Mouse (Mus musculus) forebrain, embryonic 13.5 days (tissue): ENCODE measurements at regions not wholly inside any gene's neighbourhood (a gene's known extent, or its start where the extent isn't known, plus 50 kb on each side); places are given as distances from the start of the nearest gene placed in this dataset.

Experiments
- ATAC-seq: fragments of 200-750 bp; cut with Nextera tagmentation; 2 replicates; pipeline ENCODE4 v1.8.0; 2017
- H3K27ac ChIP-seq: fragments of 300-500 bp; sonication (generic); 2 replicates; pipeline ENCODE4 v1.5.1; 2015; ENCODE audit warnings: inconsistent platforms, mild to moderate bottlenecking, moderate library complexity
- H3K27me3 ChIP-seq: fragments of 300-500 bp; sonication (generic); 2 replicates; pipeline ENCODE4 v1.6.1; 2015; ENCODE audit warnings: mild to moderate bottlenecking, inconsistent platforms
- H3K36me3 ChIP-seq: fragments of 300-500 bp; sonication (generic); 2 replicates; pipeline ENCODE4 v1.6.1; 2015; ENCODE audit warnings: mild to moderate bottlenecking, inconsistent platforms; ENCODE audit not compliant: poor library complexity, severe bottlenecking
- H3K4me1 ChIP-seq: fragments of 300-500 bp; sonication (generic); 2 replicates; pipeline ENCODE4 v1.6.1; 2015; ENCODE audit warnings: inconsistent platforms
- H3K4me2 ChIP-seq: fragments of 300-500 bp; sonication (generic); 2 replicates; pipeline ENCODE4 v1.6.1; 2015; ENCODE audit warnings: inconsistent platforms, mild to moderate bottlenecking, moderate library complexity
- H3K4me3 ChIP-seq: fragments of 300-500 bp; sonication (generic); 2 replicates; pipeline ENCODE4 v1.5.1; 2015; ENCODE audit warnings: mild to moderate bottlenecking, inconsistent platforms
- H3K9ac ChIP-seq: fragments of 300-500 bp; sonication (generic); 2 replicates; pipeline ENCODE4 v1.6.1; 2015; ENCODE audit warnings: mild to moderate bottlenecking, inconsistent platforms
- H3K9me3 ChIP-seq: fragments of 300-500 bp; sonication (generic); replicated peaks from 2 replicates; pipeline ENCODE4 v1.6.1; 2016; ENCODE audit warnings: inconsistent platforms
- WGBS: fragments of 180-500 bp; shearing (Covaris S2); methylation state at CpG from one replicate; pipeline ENCODE4 v1.1.7; 2015; 5-methylcytosine and 5-hydroxymethylcytosine counted together

DNA sequence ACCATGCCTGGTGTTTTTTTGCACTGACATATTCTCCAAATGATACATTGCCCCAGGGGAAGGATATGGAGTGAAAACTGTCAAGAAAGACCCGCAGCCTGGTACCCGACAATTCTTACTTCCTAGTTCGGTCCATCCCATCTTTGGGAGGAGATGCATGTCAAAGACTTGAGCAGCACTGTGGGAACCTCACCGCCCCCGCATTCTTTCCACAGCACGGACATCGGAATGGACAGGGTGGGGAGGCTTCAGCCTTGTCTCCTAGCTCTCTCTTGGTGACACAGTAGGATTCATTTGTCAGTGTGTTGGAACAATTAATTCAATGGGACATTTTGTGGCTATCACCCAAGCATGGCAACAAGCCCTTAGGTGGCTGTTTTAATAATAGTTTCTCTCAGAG is 62.9 kb upstream of the 1700024P04Rik start:
- Histone ChIP-seq H3K36me3 (no peaks in the 10 kb centered on the region), H3K9ac (no peak overlapping the region), H3K9me3 (no peaks in the 10 kb centered on the region), H3K27me3 (no peaks in the 10 kb centered on the region), H3K4me1 (no peaks in the 10 kb centered on the region), H3K4me2 (no peak overlapping the region), H3K27ac (no peak overlapping the region), H3K4me3 (no peak overlapping the region)
- 90% methylated on average over 7 of the region's 7 CpGs for WGBS
- no peak for ATAC-seq

GRCm38 (mm10) chr13:99046737-99047136 is 62.4 kb upstream of the 1700024P04Rik start:
- Histone ChIP-seq H3K4me2 (no peak overlapping the region), H3K36me3 (no peaks in the 10 kb centered on the region), H3K27ac (no peak overlapping the region), H3K4me3 (no peak overlapping the region), H3K4me1 (no peaks in the 10 kb centered on the region), H3K27me3 (no peaks in the 10 kb centered on the region), H3K9me3 (no peaks in the 10 kb centered on the region), H3K9ac (no peak overlapping the region)
- ATAC-seq, result no peak
- 79% methylated on average over 1 of the region's 1 CpGs for WGBS

DNA sequence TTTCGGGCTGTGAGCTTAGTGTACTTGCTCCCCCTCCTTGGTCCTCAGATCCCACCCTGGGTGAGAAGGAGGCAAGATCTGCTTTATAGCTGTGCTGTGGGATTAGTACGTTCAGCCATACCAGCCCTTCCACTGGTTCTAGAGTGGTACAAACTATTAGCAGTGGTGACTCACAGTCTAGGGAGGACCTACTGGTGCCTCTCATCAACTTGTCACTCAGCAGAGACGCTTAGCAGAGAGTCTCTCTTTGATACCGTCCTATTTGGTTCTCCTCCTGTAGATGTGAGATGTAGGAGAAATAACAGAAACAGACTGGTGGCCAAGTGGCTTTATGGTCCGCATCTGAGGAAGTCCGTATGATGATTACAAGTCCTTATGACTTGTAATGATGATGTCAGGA is 57.7 kb upstream of the 1700024P04Rik start:
- peaks cover 3% of the 10 kb centered on the region; the same call in 1 of the 2 replicates for H3K9me3 ChIP-seq
- no peak overlapping the region for H3K27ac ChIP-seq
- no peaks in the 10 kb centered on the region for H3K36me3 ChIP-seq
- ATAC-seq, result no peak
- no peaks in the 10 kb centered on the region for H3K27me3 ChIP-seq
- no peaks in the 10 kb centered on the region for H3K4me1 ChIP-seq
- H3K4me2 ChIP-seq, result no peak overlapping the region
- no peak overlapping the region for H3K9ac ChIP-seq
- no peak overlapping the region for H3K4me3 ChIP-seq
- 92% methylated on average over 6 of the region's 6 CpGs for WGBS

GRCm38 (mm10) chr13:99041256-99041655 is 56.9 kb upstream of the 1700024P04Rik start:
- H3K27ac ChIP-seq, result no peak overlapping the region
- 94% methylated on average over 6 of the region's 6 CpGs for WGBS

DNA sequence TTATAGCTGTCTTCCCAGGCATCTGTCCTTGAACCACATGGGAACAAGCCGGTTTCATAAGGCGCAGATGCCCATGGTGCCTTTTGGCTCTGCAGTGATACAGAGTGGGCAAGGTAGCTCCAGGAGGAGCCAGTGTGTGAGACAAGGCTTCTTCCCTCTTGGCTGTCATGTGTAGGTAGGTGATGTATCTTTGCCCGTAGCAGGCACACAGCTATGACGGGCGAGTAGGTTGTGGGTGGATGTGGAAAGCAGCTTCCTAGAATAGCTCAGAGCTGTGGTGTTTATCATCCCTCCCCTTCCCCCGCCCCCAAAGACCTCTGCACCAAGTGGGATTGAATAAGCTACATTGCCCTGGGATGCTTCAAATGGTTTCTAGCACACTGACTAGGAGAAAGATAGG is 56.5 kb upstream of the 1700024P04Rik start:
- no peak overlapping the region for H3K4me3 ChIP-seq
- H3K9me3 ChIP-seq, result peaks cover 3% of the 10 kb centered on the region
- H3K4me2 ChIP-seq, result no peak overlapping the region
- ATAC-seq, result no peak
- 94% methylated on average over 6 of the region's 6 CpGs for WGBS
- H3K9ac ChIP-seq, result no peak overlapping the region
- no peaks in the 10 kb centered on the region for H3K4me1 ChIP-seq
- H3K27me3 ChIP-seq, result no peaks in the 10 kb centered on the region
- no peak overlapping the region for H3K27ac ChIP-seq
- no peaks in the 10 kb centered on the region for H3K36me3 ChIP-seq

More at GRCm38 (mm10) chr13:99041256-99041655, 56.9 kb upstream of the 1700024P04Rik start:
- ATAC-seq, result no peak
- no peak overlapping the region for H3K4me2 ChIP-seq
- H3K9ac ChIP-seq, result no peak overlapping the region
- no peaks in the 10 kb centered on the region for H3K27me3 ChIP-seq
- peaks cover 3% of the 10 kb centered on the region for H3K9me3 ChIP-seq
- H3K4me3 ChIP-seq, result no peak overlapping the region
- H3K36me3 ChIP-seq, result no peaks in the 10 kb centered on the region
- H3K4me1 ChIP-seq, result no peaks in the 10 kb centered on the region

- H3K4me3 ChIP-seq, result no peak overlapping the region
- H3K9me3 ChIP-seq, result peaks cover 3% of the 10 kb centered on the region
- no peak overlapping the region for H3K4me2 ChIP-seq
- no peaks in the 10 kb centered on the region for H3K27me3 ChIP-seq
- ATAC-seq, result no peak
- no peak overlapping the region for H3K27ac ChIP-seq
- 52% methylated on average over 4 of the region's 4 CpGs for WGBS
- no peaks in the 10 kb centered on the region for H3K36me3 ChIP-seq
- no peak overlapping the region for H3K9ac ChIP-seq
- H3K4me1 ChIP-seq, result no peaks in the 10 kb centered on the region
Measured at GRCm38 (mm10) chr13:99040171-99040570, 55.8 kb upstream of the 1700024P04Rik start.

GRCm38 (mm10) chr13:99039063-99039385 is 54.7 kb upstream of the 1700024P04Rik start:
- no peaks in the 10 kb centered on the region for H3K4me1 ChIP-seq
- no peak overlapping the region for H3K27ac ChIP-seq
- H3K36me3 ChIP-seq, result no peaks in the 10 kb centered on the region
- no peaks in the 10 kb centered on the region for H3K27me3 ChIP-seq
- H3K9ac ChIP-seq, result no peak overlapping the region
- no peak for ATAC-seq
- H3K9me3 ChIP-seq, result peaks cover 3% of the 10 kb centered on the region
- H3K4me2 ChIP-seq, result no peak overlapping the region
- H3K4me3 ChIP-seq, result no peak overlapping the region
- 95% methylated on average over 7 of the region's 7 CpGs for WGBS

DNA sequence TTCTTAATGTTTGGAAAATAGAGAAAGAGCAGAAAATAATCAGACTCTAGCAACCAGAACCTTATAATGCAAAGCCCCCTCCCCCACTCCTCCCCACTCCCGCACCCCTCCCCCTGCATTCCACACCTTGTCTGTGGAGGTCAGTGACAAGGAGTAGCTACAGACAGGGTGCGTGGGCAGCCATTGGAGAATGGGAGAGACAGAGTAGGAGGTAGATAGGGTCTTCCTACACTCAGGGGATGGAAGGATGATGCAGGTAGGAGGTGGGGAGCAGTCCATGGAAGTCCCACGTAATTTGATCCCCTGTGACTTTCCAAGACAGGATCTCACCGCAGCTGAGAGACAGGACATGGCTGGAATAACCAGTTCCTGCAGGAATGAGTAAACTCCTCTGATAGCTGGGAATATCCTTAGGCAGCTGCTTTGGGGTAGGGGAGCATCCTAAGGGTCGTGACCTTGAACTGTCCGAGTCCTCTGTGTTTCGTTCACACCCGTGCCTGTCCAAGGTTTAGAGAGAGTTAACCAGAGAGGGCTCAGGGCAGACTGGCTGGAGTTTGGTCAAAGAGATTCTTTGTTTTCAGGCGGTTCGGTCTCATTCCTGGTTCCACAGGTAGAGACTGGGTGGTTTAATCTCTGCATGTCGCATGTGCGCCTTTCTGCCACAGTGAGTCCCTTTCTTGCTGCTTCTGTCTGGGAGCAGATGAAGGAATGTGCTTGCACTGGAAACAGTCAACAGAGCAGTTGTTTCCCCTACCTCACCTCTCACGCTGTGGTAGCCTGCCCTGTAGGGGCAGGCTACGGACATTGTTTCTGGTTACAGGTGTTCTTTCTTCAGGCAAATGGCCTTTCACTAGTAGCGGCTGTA is 54.1 kb upstream of the 1700024P04Rik start:
- Histone ChIP-seq H3K4me1 (no peaks in the 10 kb centered on the region), H3K9me3 (peaks cover 3% of the 10 kb centered on the region), H3K27ac (no peak overlapping the region), H3K9ac (no peak overlapping the region), H3K27me3 (no peaks in the 10 kb centered on the region), H3K4me3 (no peak overlapping the region), H3K36me3 (no peaks in the 10 kb centered on the region), H3K4me2 (no peak overlapping the region)
- 62% methylated on average over 15 of the region's 15 CpGs for WGBS
- ATAC-seq, result no peak

DNA sequence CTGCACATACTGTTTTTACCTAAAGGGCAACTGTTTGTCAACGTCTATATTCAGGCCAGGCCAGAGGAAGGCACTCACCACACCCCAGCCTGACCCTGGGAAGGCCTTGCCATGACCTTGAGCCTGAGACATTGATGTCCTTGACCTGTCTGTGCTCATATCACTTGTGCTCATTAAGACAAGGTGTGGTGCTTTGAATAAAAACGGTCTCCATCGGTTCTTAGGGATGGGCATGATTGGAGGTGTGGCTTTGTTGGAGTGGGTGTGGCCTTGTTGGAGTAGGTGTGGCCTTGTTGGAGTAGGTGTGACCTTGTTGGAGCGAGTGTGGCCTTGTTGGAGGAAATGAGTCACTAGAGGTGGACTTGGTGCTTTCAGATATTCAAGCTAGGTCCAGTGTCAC is 52.8 kb upstream of the 1700024P04Rik start:
- Histone ChIP-seq H3K9ac (no peak overlapping the region), H3K27ac (no peak overlapping the region), H3K4me1 (peaks cover under 1% of the 10 kb centered on the region), H3K27me3 (no peaks in the 10 kb centered on the region), H3K9me3 (peaks cover 3% of the 10 kb centered on the region), H3K4me3 (no peak overlapping the region), H3K36me3 (no peaks in the 10 kb centered on the region), H3K4me2 (no peak overlapping the region)
- ATAC-seq, result no peak
- 93% methylated on average over 4 of the region's 4 CpGs for WGBS
